Mouse (Mus musculus): Measurements from ENCODE around the gene Arhgap24. TPM values are rescaled to one million over a fixed set of nuclear protein-coding genes. Genes with fewer than 3 reads are reported as not detected.

The Arhgap24 gene
- polyA plus RNA-seq, 1 experiment from 2014 or later = 3.2 TPM

DNA sequence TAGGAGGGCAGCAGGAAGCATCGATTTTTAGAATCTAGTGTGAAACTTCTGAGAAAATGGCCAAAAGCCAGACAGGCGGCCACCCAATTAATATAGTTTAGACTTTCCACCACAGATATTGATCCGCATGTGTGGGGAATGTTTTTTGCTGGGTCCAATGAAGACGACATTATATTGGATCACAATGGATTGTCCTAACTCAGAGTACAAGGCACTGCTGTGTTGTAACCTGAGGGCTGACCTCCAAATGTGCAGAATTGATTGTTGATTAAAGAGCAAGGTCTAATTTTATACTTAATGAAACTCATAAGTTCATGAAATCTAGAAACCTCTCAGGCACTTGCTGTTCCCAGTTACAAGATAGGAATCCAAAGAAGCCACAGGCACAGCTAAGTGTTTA is 74.8 kb downstream of the Arhgap24 start:
- Histone ChIP-seq H3K4me1 (ENCODE audit: insufficient read depth) (no peaks in the 10 kb centered on the region), H3K36me3 (replicated peaks; ENCODE audit: insufficient read depth, low read length) (no peaks in the 10 kb centered on the region), H3K27me3 (ENCODE audit: insufficient read depth, low read length) (no peaks in the 10 kb centered on the region), H3K4me2 (ENCODE audit: low read depth, low read length) (no peak overlapping the region; the same call in 1 of the 2 replicates), H3K9ac (replicated peaks) (no peak overlapping the region), H3K9me3 (ENCODE audit: low read length) (no peaks in the 10 kb centered on the region), H3K4me3 (ENCODE audit: low read depth, low read length) (no peak overlapping the region), H3K27ac (ENCODE audit: low read depth) (peak overlapping the region; percentile 41)
- 66% methylated on average over 4 of the region's 4 CpGs for WGBS (ENCODE audit: insufficient replicate concordance)
- ATAC-seq (peak; percentile 93), DNase-seq (peak; percentile 28)
- TF ChIP-seq CTCF (IDR thresholded peaks at IDR 0.05; ENCODE audit: low read depth) (no peak), EP300 (IDR thresholded peaks at IDR 0.05; ENCODE audit: low read depth) (peak; percentile 72)

DNA sequence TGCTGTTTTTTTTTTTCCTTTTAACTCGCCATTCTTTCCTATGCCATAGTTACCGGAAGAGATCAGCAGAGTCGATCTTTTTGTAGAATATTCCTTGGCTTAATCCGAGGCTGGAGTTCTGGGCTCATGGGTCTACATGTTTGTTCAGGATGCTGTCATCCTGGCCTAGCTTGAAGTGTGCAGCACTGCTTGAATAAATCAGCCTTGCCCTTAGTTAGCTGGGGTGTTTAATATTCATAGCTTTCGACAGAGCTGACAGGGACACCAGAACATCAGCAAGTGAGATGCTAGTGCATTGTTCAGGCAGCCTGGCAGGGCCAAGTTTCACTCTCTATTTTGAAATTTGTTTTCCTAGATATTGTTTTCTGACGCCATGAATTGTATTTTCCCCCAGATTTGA is 79.1 kb downstream of the Arhgap24 start:
- Histone ChIP-seq H3K4me2 (ENCODE audit: low read depth, low read length) (no peak overlapping the region), H3K36me3 (replicated peaks; ENCODE audit: insufficient read depth, low read length) (no peaks in the 10 kb centered on the region), H3K4me1 (ENCODE audit: insufficient read depth) (no peaks in the 10 kb centered on the region), H3K27ac (ENCODE audit: low read depth) (no peak overlapping the region), H3K27me3 (ENCODE audit: insufficient read depth, low read length) (no peaks in the 10 kb centered on the region), H3K4me3 (ENCODE audit: low read depth, low read length) (no peak overlapping the region), H3K9ac (replicated peaks) (no peak overlapping the region), H3K9me3 (ENCODE audit: low read length) (no peaks in the 10 kb centered on the region)
- ATAC-seq (no peak), DNase-seq (no peak)
- TF ChIP-seq CTCF (IDR thresholded peaks at IDR 0.05; ENCODE audit: low read depth) (no peak), EP300 (IDR thresholded peaks at IDR 0.05; ENCODE audit: low read depth) (no peak)
- 74% methylated on average over 6 of the region's 6 CpGs for WGBS (ENCODE audit: insufficient replicate concordance)

DNA sequence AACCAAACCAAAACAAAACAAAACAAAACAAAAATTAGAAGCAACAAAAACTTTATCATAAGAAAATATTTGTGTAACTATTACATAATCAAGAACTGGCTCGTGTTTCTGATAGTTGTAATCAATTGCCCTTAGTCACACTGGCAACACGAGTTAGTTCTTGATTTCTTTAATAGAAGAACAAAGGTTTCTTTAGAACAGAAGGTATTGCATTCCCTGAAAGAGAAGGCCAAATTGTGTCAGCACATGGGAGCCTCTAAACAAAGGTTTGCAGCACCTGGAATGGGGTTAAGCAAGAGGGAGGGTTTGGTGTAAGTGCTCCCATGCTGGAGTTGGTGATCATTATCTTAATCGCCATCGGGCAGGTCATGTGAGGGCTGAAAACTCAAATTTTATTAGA is 82.8 kb downstream of the Arhgap24 start:
- H3K9ac ChIP-seq (replicated peaks) = no peak overlapping the region
- no peak overlapping the region for H3K27ac ChIP-seq (ENCODE audit: low read depth)
- no peak for ATAC-seq
- no peaks in the 10 kb centered on the region for H3K27me3 ChIP-seq (ENCODE audit: insufficient read depth, low read length)
- DNase-seq = no peak
- no peak overlapping the region for H3K4me3 ChIP-seq (ENCODE audit: low read depth, low read length)
- no peaks in the 10 kb centered on the region for H3K4me1 ChIP-seq (ENCODE audit: insufficient read depth)
- 67% methylated on average over 4 of the region's 4 CpGs for WGBS (ENCODE audit: insufficient replicate concordance)
- no peaks in the 10 kb centered on the region for H3K9me3 ChIP-seq (ENCODE audit: low read length)
- H3K4me2 ChIP-seq (ENCODE audit: low read depth, low read length) = no peak overlapping the region
- no peaks in the 10 kb centered on the region for H3K36me3 ChIP-seq (replicated peaks; ENCODE audit: insufficient read depth, low read length)
- TF ChIP-seq EP300 (IDR thresholded peaks at IDR 0.05; ENCODE audit: low read depth) (no peak), CTCF (IDR thresholded peaks at IDR 0.05; ENCODE audit: low read depth) (no peak)

DNA sequence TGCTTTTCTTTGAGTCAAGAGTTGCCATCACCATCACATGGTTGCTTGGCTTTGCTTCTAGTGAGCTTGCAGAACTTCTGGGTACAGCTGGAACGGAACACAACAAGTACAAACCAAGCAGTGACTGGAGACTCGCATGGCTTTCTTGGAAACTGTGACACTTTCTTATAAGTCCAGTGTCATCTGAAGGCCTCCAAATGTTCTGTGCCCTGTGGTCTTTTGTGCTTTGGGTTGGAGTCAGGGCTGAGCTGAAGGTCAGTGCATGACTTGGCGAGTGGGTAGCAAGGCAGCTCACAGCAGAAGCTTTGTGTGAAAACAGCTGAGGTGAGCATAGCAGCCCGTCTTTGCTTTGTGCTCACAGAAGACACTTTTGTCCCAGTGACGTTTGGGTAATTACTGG is 87.6 kb downstream of the Arhgap24 start:
- Histone ChIP-seq H3K27me3 (ENCODE audit: insufficient read depth, low read length) (no peaks in the 10 kb centered on the region), H3K9me3 (ENCODE audit: low read length) (no peaks in the 10 kb centered on the region), H3K36me3 (replicated peaks; ENCODE audit: insufficient read depth, low read length) (no peaks in the 10 kb centered on the region), H3K4me1 (ENCODE audit: insufficient read depth) (peaks cover 4% of the 10 kb centered on the region; the same call in 1 of the 2 replicates), H3K4me2 (ENCODE audit: low read depth, low read length) (no peak overlapping the region), H3K4me3 (ENCODE audit: low read depth, low read length) (no peak overlapping the region), H3K27ac (ENCODE audit: low read depth) (no peak overlapping the region), H3K9ac (replicated peaks) (no peak overlapping the region)
- DNase-seq (no peak), ATAC-seq (no peak)
- 65% methylated on average over 5 of the region's 5 CpGs for WGBS (ENCODE audit: insufficient replicate concordance)
- TF ChIP-seq EP300 (IDR thresholded peaks at IDR 0.05; ENCODE audit: low read depth) (no peak), CTCF (IDR thresholded peaks at IDR 0.05; ENCODE audit: low read depth) (no peak)

DNA sequence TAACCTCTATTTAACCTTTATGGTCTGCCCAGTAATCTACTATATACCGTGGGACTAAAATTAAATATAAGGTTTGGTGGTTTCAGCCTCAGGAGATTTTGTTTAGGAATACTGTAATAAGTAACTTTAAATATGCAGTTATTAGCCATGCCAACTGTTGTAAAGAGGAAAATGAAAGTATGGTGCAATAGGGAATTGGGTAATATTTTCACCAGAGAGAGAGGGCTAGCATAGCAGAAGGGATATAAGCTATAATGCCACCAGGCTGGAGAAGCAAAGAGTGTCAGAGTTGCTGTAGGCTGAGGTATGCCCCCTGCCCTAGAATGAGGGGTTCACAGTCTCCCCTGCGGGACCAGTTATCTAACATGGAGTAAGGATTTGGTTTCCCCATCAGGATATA is 90.3 kb downstream of the Arhgap24 start:
- Histone ChIP-seq H3K9ac (replicated peaks) (no peak overlapping the region), H3K36me3 (replicated peaks; ENCODE audit: insufficient read depth, low read length) (no peaks in the 10 kb centered on the region), H3K27me3 (ENCODE audit: insufficient read depth, low read length) (no peaks in the 10 kb centered on the region), H3K9me3 (ENCODE audit: low read length) (no peaks in the 10 kb centered on the region), H3K27ac (ENCODE audit: low read depth) (0 out of 2 replicates have a peak overlapping the region, but pooled peaks have one; percentile 12), H3K4me1 (ENCODE audit: insufficient read depth) (peaks cover 4% of the 10 kb centered on the region; the same call in 1 of the 2 replicates), H3K4me3 (ENCODE audit: low read depth, low read length) (no peak overlapping the region), H3K4me2 (ENCODE audit: low read depth, low read length) (no peak overlapping the region)
- peak; percentile 56 for ATAC-seq
- WGBS (ENCODE audit: insufficient replicate concordance) = 77% methylated on average over 2 of the region's 2 CpGs
- TF ChIP-seq EP300 (IDR thresholded peaks at IDR 0.05; ENCODE audit: low read depth) (no peak), CTCF (IDR thresholded peaks at IDR 0.05; ENCODE audit: low read depth) (no peak)
- no peak for DNase-seq

DNA sequence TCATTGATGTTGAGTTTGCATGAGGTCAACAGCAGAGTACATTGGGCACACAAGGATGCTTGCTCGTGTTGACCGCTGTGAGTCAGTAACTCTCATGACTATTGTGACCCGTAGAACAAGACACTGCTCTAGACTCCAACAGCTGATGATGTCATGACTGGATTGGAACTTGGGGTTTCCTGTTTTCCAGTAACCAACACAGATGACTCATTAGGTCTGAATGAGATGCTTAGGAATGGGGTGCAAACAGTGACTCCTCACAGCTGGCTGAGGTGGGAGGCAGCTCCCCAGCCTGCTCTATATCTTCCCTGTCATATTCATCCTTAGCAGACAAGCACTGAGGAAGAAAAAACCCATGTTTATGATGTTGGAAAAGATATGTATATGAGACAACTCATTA is 95.6 kb downstream of the Arhgap24 start:
- Histone ChIP-seq H3K4me1 (ENCODE audit: insufficient read depth) (peaks cover under 1% of the 10 kb centered on the region; the same call in 1 of the 2 replicates), H3K4me3 (ENCODE audit: low read depth, low read length) (no peak overlapping the region), H3K4me2 (ENCODE audit: low read depth, low read length) (no peak overlapping the region), H3K27ac (ENCODE audit: low read depth) (no peak overlapping the region), H3K9me3 (ENCODE audit: low read length) (no peaks in the 10 kb centered on the region), H3K9ac (replicated peaks) (no peak overlapping the region), H3K27me3 (ENCODE audit: insufficient read depth, low read length) (no peaks in the 10 kb centered on the region), H3K36me3 (replicated peaks; ENCODE audit: insufficient read depth, low read length) (no peaks in the 10 kb centered on the region)
- no peak for TF ChIP-seq CTCF (IDR thresholded peaks at IDR 0.05; ENCODE audit: low read depth)
- TF ChIP-seq EP300 (IDR thresholded peaks at IDR 0.05; ENCODE audit: low read depth) = no peak
- ATAC-seq = no peak
- 83% methylated on average over 3 of the region's 3 CpGs for WGBS (ENCODE audit: insufficient replicate concordance)
- no peak for DNase-seq

DNA sequence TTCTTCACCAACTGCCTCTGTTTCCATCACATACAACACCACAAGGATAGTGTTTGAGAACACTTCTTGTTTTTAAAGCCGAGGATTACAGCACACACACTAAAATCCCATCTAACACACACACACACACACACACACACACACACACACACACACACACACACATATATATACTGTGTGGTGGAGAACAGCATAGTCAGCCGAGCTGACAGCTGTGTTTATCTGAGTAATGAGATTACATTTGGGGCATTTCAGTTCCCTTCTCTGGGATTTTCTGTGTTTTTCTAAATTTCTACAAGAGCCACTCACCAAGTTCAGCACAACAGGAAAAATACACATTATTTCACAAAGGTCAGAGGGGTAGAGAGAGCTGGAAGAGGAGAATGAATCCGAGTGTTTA is 96.5 kb downstream of the Arhgap24 start:
- ATAC-seq (no peak), DNase-seq (no peak)
- TF ChIP-seq EP300 (IDR thresholded peaks at IDR 0.05; ENCODE audit: low read depth) = no peak
- TF ChIP-seq CTCF (IDR thresholded peaks at IDR 0.05; ENCODE audit: low read depth) = no peak
- no peak overlapping the region for H3K9ac ChIP-seq (replicated peaks)
- H3K36me3 ChIP-seq (replicated peaks; ENCODE audit: insufficient read depth, low read length) = no peaks in the 10 kb centered on the region
- no peak overlapping the region for H3K4me3 ChIP-seq (ENCODE audit: low read depth, low read length)
- WGBS (ENCODE audit: insufficient replicate concordance) = 54% methylated on average over 3 of the region's 3 CpGs
- H3K27me3 ChIP-seq (ENCODE audit: insufficient read depth, low read length) = no peaks in the 10 kb centered on the region
- H3K4me2 ChIP-seq (ENCODE audit: low read depth, low read length) = no peak overlapping the region
- H3K27ac ChIP-seq (ENCODE audit: low read depth) = no peak overlapping the region
- H3K4me1 ChIP-seq (ENCODE audit: insufficient read depth) = no peaks in the 10 kb centered on the region
- H3K9me3 ChIP-seq (ENCODE audit: low read length) = no peaks in the 10 kb centered on the region

Data from liver, postnatal 0 days (tissue).